Mouse (Mus musculus) liver, embryonic 18 days (tissue): Measurements from ENCODE around the gene Btd. TPM values are rescaled to one million over a fixed set of nuclear protein-coding genes. Genes with fewer than 3 reads are reported as not detected.

Source experiments
- polyA plus RNA-seq: library from polyadenylated mRNA; depleted of rRNA; stranded (reverse); fragments of >200 nt; gene quantifications from 2 replicates; pipeline ENCODE4 v1.2.3, GENCODE M21; 2012; rRNA removed

The Btd gene
- polyA plus RNA-seq = 45.8 and 48.2 TPM in 2 replicates

GRCm38 (mm10) chr14:31640890-31641505, at the start of gene Btd, which contains the start of gene Hacl1:
Gene Btd, plus strand, starts transcription at chr14:31641028.
Gene Hacl1, minus strand, starts transcription at chr14:31641286.

GRCm38 (mm10) chr14:31591243-31591642, 49.6 kb upstream of the Btd start, which contains the start of gene Colq:
Gene Colq, minus strand, starts transcription at chr14:31591343.

GRCm38 (mm10) chr14:31640346-31640889, 410 bp upstream of the Btd start, which contains the start of gene Gm49387:
Gene Gm49387, minus strand, starts transcription at chr14:31640878.

Other genes with a start within 250 kb of the Btd start
- gene Sh3bp5, start 204.9 kb upstream of the Btd start, polyA plus RNA-seq = 35.3 and 39.9 TPM in 2 replicates
- gene Eaf1, start 146.6 kb upstream of the Btd start, polyA plus RNA-seq = 16.4 and 18.5 TPM in 2 replicates
- gene Mettl6, start 146.0 kb upstream of the Btd start, polyA plus RNA-seq = 9.9 and 10.5 TPM in 2 replicates
- 0.32 and 0.38 TPM in 2 replicates for gene Colq, start 49.7 kb upstream of the Btd start, polyA plus RNA-seq
- 0.05 and 0.06 TPM in 2 replicates for gene Gm49387, start 150 bp upstream of the Btd start, polyA plus RNA-seq
- 180 and 237 TPM in 2 replicates for gene Hacl1, start 258 bp downstream of the Btd start, polyA plus RNA-seq
- gene Ankrd28, start 189.6 kb downstream of the Btd start, polyA plus RNA-seq = 5.3 and 6.8 TPM in 2 replicates